Comparison of ENCODE assay signal across 10 mouse cellular contexts in genomic region chr10:81175345-81175701, GRCm38 (mm10). TPM values are rescaled to one million over a fixed set of nuclear protein-coding genes. Genes with fewer than 3 reads are reported as not detected.
DNase-seq lines count a peak whose midpoint lies in the region; ATAC-seq and TF ChIP-seq lines count a peak whose summit lies in the region.
"Not testable (repeated sequence)": the region's sequence is repeated elsewhere in the genome, so short reads cannot be mapped to it uniquely, and the experiment has no call there.
"Had no signal": no experiment of that assay in that cellular context is flagged by ENCODE, and none has a peak within 500 bp of the region (broad histone marks: within the 10 kb centered on the region; RNA-seq: fewer than 3 reads in every experiment).

No protein-coding gene starts in this region.

- TF ChIP-seq CTCF in kidney, adult 2 months (conservative IDR thresholded peaks at IDR 0.05; ENCODE audit: insufficient read depth, insufficient read length, low read depth, low read length); liver, adult 2 months (IDR thresholded peaks at IDR 0.05; ENCODE audit: low read depth, low read length); olfactory bulb, adult 2 months (IDR thresholded peaks at IDR 0.05; ENCODE audit: insufficient read depth, low read depth, low read length): not testable (repeated sequence)

- ATAC-seq in forebrain, embryonic 13.5 days; heart, embryonic 16.5 days (replicated peaks; ENCODE audit: extremely low read depth, insufficient read depth, low FRiP score): not testable (repeated sequence)

- not testable (repeated sequence) for H3K27me3 ChIP-seq in forebrain, embryonic 13.5 days; heart, embryonic 16.5 days (ENCODE audit: control insufficient read depth, insufficient read depth, low read length); kidney, adult 2 months (replicated peaks; ENCODE audit: control insufficient read depth, insufficient read depth, low read length); liver, adult 2 months (ENCODE audit: control insufficient read depth, insufficient read depth, low read length); midbrain, embryonic 10.5 days (ENCODE audit: low read depth, poor library complexity, severe bottlenecking)

- peak; percentile 78 to 79 for DNase-seq in cerebellum, postnatal 10 days
- not testable (repeated sequence) for DNase-seq in kidney, adult 2 months; liver, adult 2 months (ENCODE audit: extremely low read depth, low read depth, low spot score); midbrain, embryonic 10.5 days (ENCODE audit: low spot score)

- H3K9ac ChIP-seq in forebrain, embryonic 13.5 days, result peak overlapping the region; percentile 59
- not testable (repeated sequence) for H3K9ac ChIP-seq in heart, embryonic 16.5 days (ENCODE audit: low read length); liver, adult 2 months (ENCODE audit: low read depth, low read length)

- peaks cover 31% of the 10 kb centered on the region for H3K36me3 ChIP-seq in forebrain, embryonic 13.5 days (ENCODE audit: poor library complexity, severe bottlenecking)
- H3K36me3 ChIP-seq in heart, embryonic 16.5 days (ENCODE audit: control insufficient read depth, insufficient read depth), result peaks cover 28% of the 10 kb centered on the region
- H3K36me3 ChIP-seq in kidney, adult 2 months (ENCODE audit: control insufficient read depth, insufficient read depth, low read length), result not testable (repeated sequence)
- peaks cover 28% of the 10 kb centered on the region for H3K36me3 ChIP-seq in liver, adult 2 months (ENCODE audit: control insufficient read depth, insufficient read depth, low read length)
- peaks cover 34% of the 10 kb centered on the region for H3K36me3 ChIP-seq in midbrain, embryonic 10.5 days

- H3K4me3 ChIP-seq in forebrain, embryonic 13.5 days, result peak overlapping the region; percentile 37
- H3K4me3 ChIP-seq in heart, embryonic 16.5 days (ENCODE audit: low read length), result peak overlapping the region; percentile 39
- not testable (repeated sequence) for H3K4me3 ChIP-seq in kidney, adult 2 months (ENCODE audit: insufficient read depth, low read depth, low read length); liver, adult 2 months (ENCODE audit: insufficient read depth, low read depth, low read length); olfactory bulb, adult 2 months (ENCODE audit: insufficient read depth, low read depth, low read length)
- H3K4me3 ChIP-seq in midbrain, embryonic 10.5 days, result peak overlapping the region; percentile 54

- peak overlapping the region; percentile 93 for H3K27ac ChIP-seq in forebrain, embryonic 13.5 days
- peak overlapping the region; percentile 90 for H3K27ac ChIP-seq in heart, embryonic 16.5 days (ENCODE audit: low read length)
- H3K27ac ChIP-seq in kidney, adult 2 months (ENCODE audit: insufficient read depth, low read depth, low read length), result peak overlapping the region; percentile 83
- peak overlapping the region; percentile 94 for H3K27ac ChIP-seq in liver, adult 2 months (replicated peaks; ENCODE audit: insufficient read depth, low read depth, low read length)
- H3K27ac ChIP-seq in midbrain, embryonic 10.5 days (replicated peaks), result peak overlapping the region; percentile 97
- H3K27ac ChIP-seq in olfactory bulb, adult 2 months (ENCODE audit: insufficient read depth, low read depth, low read length), result peak overlapping the region; percentile 62

- not testable (repeated sequence) for TF ChIP-seq POLR2A in kidney, adult 2 months (IDR thresholded peaks at IDR 0.05; ENCODE audit: low read depth, low read length); liver, adult 2 months (IDR thresholded peaks at IDR 0.05; ENCODE audit: extremely low read depth, insufficient read depth, low read length); olfactory bulb, adult 2 months (IDR thresholded peaks at IDR 0.05; ENCODE audit: insufficient read depth, low read depth, low read length)

- 14% methylated on average over 4 of the region's 4 CpGs for WGBS in forebrain, embryonic 13.5 days
- 6% methylated on average over 4 of the region's 4 CpGs for WGBS in heart, embryonic 16.5 days
- WGBS in kidney, adult 2 months, result 6% methylated on average over 4 of the region's 4 CpGs
- 3% methylated on average over 4 of the region's 4 CpGs for WGBS in liver, adult 2 months
- 13% methylated on average over 4 of the region's 4 CpGs for WGBS in midbrain, embryonic 10.5 days
- 6% methylated on average over 4 of the region's 4 CpGs for WGBS in olfactory bulb, adult 2 months

- peak overlapping the region; percentile 98 for H3K4me2 ChIP-seq in forebrain, embryonic 13.5 days
- H3K4me2 ChIP-seq in heart, embryonic 16.5 days (ENCODE audit: low read depth, low read length), result peak overlapping the region; percentile 65

- not testable (repeated sequence) for H3K9me3 ChIP-seq in forebrain, embryonic 13.5 days (replicated peaks); heart, embryonic 16.5 days (replicated peaks; ENCODE audit: control insufficient read depth, low read length); midbrain, embryonic 10.5 days (replicated peaks)

- peaks cover 20% of the 10 kb centered on the region for H3K79me2 ChIP-seq in liver, adult 2 months (ENCODE audit: control insufficient read depth, insufficient read depth, low read length)

- peaks cover 52% of the 10 kb centered on the region for H3K4me1 ChIP-seq in forebrain, embryonic 13.5 days
- peaks cover 33% of the 10 kb centered on the region for H3K4me1 ChIP-seq in heart, embryonic 16.5 days (ENCODE audit: control insufficient read depth, insufficient read depth, low read length)
- peaks cover 16% of the 10 kb centered on the region; the same call in 1 of the 2 replicates for H3K4me1 ChIP-seq in kidney, adult 2 months (ENCODE audit: control insufficient read depth, insufficient read depth, low read length)
- peaks cover 22% of the 10 kb centered on the region for H3K4me1 ChIP-seq in liver, adult 2 months (ENCODE audit: control insufficient read depth, insufficient read depth, low read length)
- peaks cover 62% of the 10 kb centered on the region for H3K4me1 ChIP-seq in midbrain, embryonic 10.5 days
- peaks cover 33% of the 10 kb centered on the region for H3K4me1 ChIP-seq in olfactory bulb, adult 2 months (ENCODE audit: control insufficient read depth, insufficient read depth, low read length)

RNA-seq across cellular contexts. Expression of gene Eef2, which starts 1.1 kb away (rescaled TPM):
- polyA plus RNA-seq in forebrain, embryonic 13.5 days (2015; fragmentation: Nextera tagmentation; extraction: Ambion mirVana), result 555 and 583 TPM in 2 replicates
- 435 and 443 TPM in 2 replicates for polyA plus RNA-seq in heart, embryonic 16.5 days (2015; fragmentation: Nextera tagmentation; extraction: Ambion mirVana)
- 1,330 and 1,454 TPM in 2 replicates for polyA plus RNA-seq in kidney, adult 2 months (2012; rRNA removed)
- 812 and 946 TPM in 2 replicates for total RNA-seq in liver, adult 2 months (2014; rRNA removed)
- polyA plus RNA-seq in liver, adult 2 months (2012; rRNA removed), result 1,151 and 1,204 TPM in 2 replicates
- 528 and 571 TPM in 2 replicates for polyA plus RNA-seq in midbrain, embryonic 10.5 days (2016; fragmentation: Nextera tagmentation; extraction: Ambion mirVana)
- 423 and 2,167 TPM in 2 replicates for polyA plus RNA-seq in olfactory bulb, adult 2 months (2012; ENCODE audit: insufficient read depth, insufficient read length, low replicate concordance, missing spikeins)

RNA-seq across cellular contexts. Expression of gene Dapk3, which starts 7.5 kb away (rescaled TPM):
- polyA plus RNA-seq in forebrain, embryonic 13.5 days (2015; fragmentation: Nextera tagmentation; extraction: Ambion mirVana), result 43.5 and 47.7 TPM in 2 replicates
- polyA plus RNA-seq in heart, embryonic 16.5 days (2015; fragmentation: Nextera tagmentation; extraction: Ambion mirVana), result 33.9 and 40.2 TPM in 2 replicates
- polyA plus RNA-seq in kidney, adult 2 months (2012; rRNA removed), result 52.9 and 54.0 TPM in 2 replicates
- total RNA-seq in liver, adult 2 months (2014; rRNA removed), result 14.1 and 16.0 TPM in 2 replicates
- polyA plus RNA-seq in liver, adult 2 months (2012; rRNA removed), result 42.5 and 44.2 TPM in 2 replicates
- polyA plus RNA-seq in midbrain, embryonic 10.5 days (2016; fragmentation: Nextera tagmentation; extraction: Ambion mirVana), result 52.7 and 53.3 TPM in 2 replicates
- not detected in 2 replicates for polyA plus RNA-seq in olfactory bulb, adult 2 months (2012; ENCODE audit: insufficient read depth, insufficient read length, low replicate concordance, missing spikeins)

RNA-seq across cellular contexts. Expression of gene Pias4, which starts 7.6 kb away (rescaled TPM):
- polyA plus RNA-seq in forebrain, embryonic 13.5 days (2015; fragmentation: Nextera tagmentation; extraction: Ambion mirVana), result 54.2 and 57.0 TPM in 2 replicates
- polyA plus RNA-seq in heart, embryonic 16.5 days (2015; fragmentation: Nextera tagmentation; extraction: Ambion mirVana), result 34.7 and 37.5 TPM in 2 replicates
- polyA plus RNA-seq in kidney, adult 2 months (2012; rRNA removed), result 34.6 and 36.8 TPM in 2 replicates
- 8.9 and 10.1 TPM in 2 replicates for total RNA-seq in liver, adult 2 months (2014; rRNA removed)
- 17.8 and 22.7 TPM in 2 replicates for polyA plus RNA-seq in liver, adult 2 months (2012; rRNA removed)
- polyA plus RNA-seq in midbrain, embryonic 10.5 days (2016; fragmentation: Nextera tagmentation; extraction: Ambion mirVana), result 61.4 and 68.5 TPM in 2 replicates
- not detected in 2 replicates for polyA plus RNA-seq in olfactory bulb, adult 2 months (2012; ENCODE audit: insufficient read depth, insufficient read length, low replicate concordance, missing spikeins)

RNA-seq across cellular contexts. Expression of gene 4930442H23Rik, which starts 8.3 kb away (rescaled TPM):
- not detected in 2 replicates for polyA plus RNA-seq in forebrain, embryonic 13.5 days (2015; fragmentation: Nextera tagmentation; extraction: Ambion mirVana)
- 0.11 TPM in 2 replicates for polyA plus RNA-seq in heart, embryonic 16.5 days (2015; fragmentation: Nextera tagmentation; extraction: Ambion mirVana)
- polyA plus RNA-seq in kidney, adult 2 months (2012; rRNA removed), result not detected in 2 replicates
- not detected in 2 replicates for total RNA-seq in liver, adult 2 months (2014; rRNA removed)
- not detected in 2 replicates for polyA plus RNA-seq in liver, adult 2 months (2012; rRNA removed)
- 0.09 TPM in 1 of 2 replicates, not detected in the other for polyA plus RNA-seq in midbrain, embryonic 10.5 days (2016; fragmentation: Nextera tagmentation; extraction: Ambion mirVana)
- not detected in 2 replicates for polyA plus RNA-seq in olfactory bulb, adult 2 months (2012; ENCODE audit: insufficient read depth, insufficient read length, low replicate concordance, missing spikeins)
- total RNA-seq: gastrocnemius, adult 8-10 months; heart, postnatal 36 days; megakaryocyte progenitor cell, adult 5-6 weeks had no signal

RNA-seq across cellular contexts. Expression of gene Nmrk2, which starts 26.5 kb away (rescaled TPM):
- polyA plus RNA-seq in forebrain, embryonic 13.5 days (2015; fragmentation: Nextera tagmentation; extraction: Ambion mirVana), result not detected in 2 replicates
- 11.9 and 14.6 TPM in 2 replicates for polyA plus RNA-seq in heart, embryonic 16.5 days (2015; fragmentation: Nextera tagmentation; extraction: Ambion mirVana)
- 0.97 TPM in 1 of 2 replicates, not detected in the other for polyA plus RNA-seq in kidney, adult 2 months (2012; rRNA removed)
- total RNA-seq in liver, adult 2 months (2014; rRNA removed), result 0.09 TPM in 1 of 2 replicates, not detected in the other
- polyA plus RNA-seq in liver, adult 2 months (2012; rRNA removed), result not detected in 2 replicates
- polyA plus RNA-seq in midbrain, embryonic 10.5 days (2016; fragmentation: Nextera tagmentation; extraction: Ambion mirVana), result not detected in 2 replicates
- polyA plus RNA-seq in olfactory bulb, adult 2 months (2012; ENCODE audit: insufficient read depth, insufficient read length, low replicate concordance, missing spikeins), result not detected in 2 replicates
- total RNA-seq: megakaryocyte progenitor cell, adult 5-6 weeks had no signal
